Mouse (Mus musculus) CH12.LX (cell line): ENCODE measurements at regions not wholly inside any gene's neighbourhood (a gene's known extent, or its start where the extent isn't known, plus 50 kb on each side); places are given as distances from the start of the nearest gene placed in this dataset.

ENCODE experiments used
- DNase-seq: peaks from one replicate; pipeline ENCODE4 v3.0.0-alpha.2; 2013; ENCODE audit errors: extremely low read depth
- H3K27ac ChIP-seq: 2 replicates; pipeline ENCODE4 v1.5.1; 2012; ENCODE audit warnings: low read depth, mild to moderate bottlenecking, control low read depth, moderate library complexity; ENCODE audit not compliant: insufficient read depth
- H3K27me3 ChIP-seq: replicated peaks from 2 replicates; pipeline ENCODE3; 2012; ENCODE audit warnings: inconsistent platforms
- H3K36me3 ChIP-seq, 2 experiments: replicated peaks in 1 of 2; 2 replicates each; pipeline versions ENCODE3 to v1.6.1; 2012; ENCODE audit warnings: inconsistent platforms in 1 of 2, low read length in 1 of 2, mild to moderate bottlenecking in 1 of 2, mixed read lengths in 1 of 2, moderate library complexity in 1 of 2; ENCODE audit not compliant: control insufficient read depth in 1 of 2, insufficient read depth in 1 of 2
- H3K4me1 ChIP-seq, 2 experiments: 2 replicates each; pipeline ENCODE4 v1.6.1; 2012; ENCODE audit warnings: inconsistent platforms in 1 of 2, moderate library complexity in 1 of 2; ENCODE audit not compliant: insufficient read depth in 2 of 2, control insufficient read depth in 1 of 2
- H3K4me2 ChIP-seq: 2 replicates; pipeline ENCODE4 v1.6.1; 2012; ENCODE audit warnings: low read depth, mild to moderate bottlenecking, control low read depth; ENCODE audit not compliant: poor library complexity, insufficient read depth, severe bottlenecking
- H3K4me3 ChIP-seq, 3 experiments: fragments of 150-350 bp in 1 of 3; sonication (generic) in 1 of 3; replicated peaks in 1 of 3; 2 replicates each; pipeline versions ENCODE3 to v1.5.1; 2011 to 2012; ENCODE audit warnings: low read depth in 2 of 3, low read length in 2 of 3, mild to moderate bottlenecking in 2 of 3, moderate library complexity in 2 of 3, control low read depth in 1 of 3, improper control_type of control experiment in 1 of 3, inconsistent platforms in 1 of 3, mixed read lengths in 1 of 3; ENCODE audit not compliant: poor library complexity in 1 of 3
- H3K79me2 ChIP-seq: replicated peaks from 2 replicates; pipeline ENCODE4 v1.6.1; 2012; ENCODE audit warnings: mild to moderate bottlenecking, moderate library complexity; ENCODE audit not compliant: control insufficient read depth, poor library complexity, insufficient read depth, severe bottlenecking; ENCODE audit errors: extremely low read depth
- H3K9ac ChIP-seq: 2 replicates; pipeline ENCODE4 v1.6.1; 2012; ENCODE audit warnings: low read depth, mild to moderate bottlenecking, control low read depth, moderate library complexity; ENCODE audit not compliant: insufficient read depth
- H3K9me3 ChIP-seq: replicated peaks from 2 replicates; pipeline ENCODE3; 2012; ENCODE audit warnings: low read length, inconsistent platforms, mixed read lengths
- CHD1 ChIP-seq: IDR thresholded peaks from 2 replicates; pipeline ENCODE4 v1.6.1; 2012; ENCODE audit warnings: low read depth, low read length, improper control_type of control experiment, inconsistent platforms
- CHD2 ChIP-seq: IDR thresholded peaks from 2 replicates; pipeline ENCODE4 v1.6.1; 2011; ENCODE audit warnings: low read length, improper control_type of control experiment
- CTCF ChIP-seq, 2 experiments: IDR thresholded peaks in 1 of 2; conservative IDR thresholded peaks in 1 of 2; 2 replicates each; pipeline ENCODE4 v1.5.1; 2011 to 2012; ENCODE audit warnings: low read depth in 2 of 2, low read length in 2 of 2, improper control_type of control experiment in 1 of 2, inconsistent platforms in 1 of 2, mild to moderate bottlenecking in 1 of 2, moderate library complexity in 1 of 2
- ETS1 ChIP-seq: conservative IDR thresholded peaks from 2 replicates; pipeline ENCODE4 v1.6.1; 2012; ENCODE audit warnings: low read depth, mild to moderate bottlenecking, inconsistent platforms, low read length, improper control_type of control experiment, moderate library complexity
- GABPA ChIP-seq: IDR thresholded peaks from 2 replicates; pipeline ENCODE4 v1.6.1; 2012; ENCODE audit warnings: low read depth, low read length, improper control_type of control experiment, inconsistent platforms; ENCODE audit not compliant: insufficient replicate concordance
- HCFC1 ChIP-seq: IDR thresholded peaks from 2 replicates; pipeline ENCODE4 v1.6.1; 2012; ENCODE audit warnings: low read depth, mild to moderate bottlenecking, inconsistent platforms, low read length, improper control_type of control experiment
- JUN ChIP-seq: IDR thresholded peaks from 2 replicates; pipeline ENCODE4 v1.6.1; 2011; ENCODE audit warnings: low read depth, mild to moderate bottlenecking, low read length, improper control_type of control experiment, moderate library complexity; ENCODE audit not compliant: insufficient read depth
- KAT2A ChIP-seq: IDR thresholded peaks from 2 replicates; pipeline ENCODE4 v1.6.1; 2012; ENCODE audit warnings: low read length, improper control_type of control experiment, inconsistent platforms; ENCODE audit not compliant: insufficient replicate concordance
- MAFK ChIP-seq: IDR thresholded peaks from 2 replicates; pipeline ENCODE4 v1.6.1; 2011; ENCODE audit warnings: low read length, improper control_type of control experiment; ENCODE audit not compliant: insufficient replicate concordance
- MXI1 ChIP-seq: IDR thresholded peaks from 2 replicates; pipeline ENCODE4 v1.6.1; 2011; ENCODE audit warnings: mild to moderate bottlenecking, low read depth, low read length, improper control_type of control experiment
- NRF1 ChIP-seq: IDR thresholded peaks from 2 replicates; pipeline ENCODE4 v1.6.1; 2014; ENCODE audit warnings: low read depth, mild to moderate bottlenecking, inconsistent platforms, low read length, improper control_type of control experiment, moderate library complexity
- PAX5 ChIP-seq: IDR thresholded peaks from 2 replicates; pipeline ENCODE4 v1.6.1; 2012; ENCODE audit warnings: low read length, inconsistent platforms, mixed read lengths
- RAD21 ChIP-seq: IDR thresholded peaks from 2 replicates; pipeline ENCODE4 v1.6.1; 2011; ENCODE audit warnings: low read depth, mild to moderate bottlenecking, low read length, improper control_type of control experiment, moderate library complexity
- SMC3 ChIP-seq: IDR thresholded peaks from 2 replicates; pipeline ENCODE4 v1.6.1; 2011; ENCODE audit warnings: low read depth, low read length, improper control_type of control experiment
- TCF12 ChIP-seq: IDR thresholded peaks from 2 replicates; pipeline ENCODE4 v1.6.1; 2014; ENCODE audit warnings: low read depth, mild to moderate bottlenecking, inconsistent platforms, low read length, improper control_type of control experiment
- USF2 ChIP-seq: conservative IDR thresholded peaks from 2 replicates; pipeline ENCODE4 v1.6.1; 2011; ENCODE audit warnings: low read depth, low read length, improper control_type of control experiment
- dilution Hi-C: fragments of 300-500 bp; cut with MboI; formaldehyde crosslinking; loops from 2 replicates; pipeline ENCODE4 v1.14.3; 2020; ENCODE audit warnings: low sequenced_read_pairs; ENCODE audit not compliant: extremely low pct_unique_long_range_greater_than_20kb, extremely low pct_ligation_motif_present
- in situ Hi-C: fragments of 300-500 bp; cut with MboI; formaldehyde crosslinking; loops from 3 replicates; pipeline ENCODE4 v1.14.3; 2019; ENCODE audit warnings: low sequenced_read_pairs, low pct_ligation_motif_present, low pct_unique_long_range_greater_than_20kb, mixed read lengths

GRCm38 (mm10) chr9:94446182-94446763, 91.6 kb downstream of the 1190002N15Rik start:
- dilution Hi-C loops: no loop called here
- no peak overlapping the region for H3K4me2 ChIP-seq
- peaks cover 53% of the 10 kb centered on the region for H3K9me3 ChIP-seq
- no peaks in the 10 kb centered on the region for H3K79me2 ChIP-seq
- H3K4me3 ChIP-seq: no peak overlapping the region
- no peak for DNase-seq
- in situ Hi-C loops: no loop called here
- no peaks in the 10 kb centered on the region for H3K4me1 ChIP-seq
- no peak overlapping the region for H3K9ac ChIP-seq
- TF ChIP-seq RAD21 (no peak), SMC3 (no peak), KAT2A (no peak), JUN (no peak), MXI1 (no peak), CHD1 (no peak), NRF1 (no peak), CHD2 (no peak), HCFC1 (no peak), USF2 (no peak), MAFK (no peak), GABPA (no peak)
- TF ChIP-seq, all 38 proteins: peak for 0
- no peaks in the 10 kb centered on the region for H3K36me3 ChIP-seq
- no peaks in the 10 kb centered on the region for H3K27me3 ChIP-seq
- no peak overlapping the region for H3K27ac ChIP-seq

GRCm38 (mm10) chr9:94444140-94444789, 93.6 kb downstream of the 1190002N15Rik start:
- no peak overlapping the region for H3K27ac ChIP-seq
- no peak for TF ChIP-seq HCFC1
- TF ChIP-seq PAX5: no peak
- TF ChIP-seq MXI1: no peak
- TF ChIP-seq ETS1: no peak
- TF ChIP-seq CTCF (conservative IDR thresholded peaks at IDR 0.05 in 1 of 2, IDR thresholded peaks at IDR 0.05 in 1 of 2; ENCODE audit: low read depth in 2 of 2, low read length in 2 of 2): no peak
- TF ChIP-seq KAT2A: no peak
- TF ChIP-seq TCF12: no peak
- no peak for TF ChIP-seq JUN
- H3K9me3 ChIP-seq: peaks cover 45% of the 10 kb centered on the region
- no peak overlapping the region for H3K4me2 ChIP-seq
- H3K9ac ChIP-seq: no peak overlapping the region
- no peaks in the 10 kb centered on the region for H3K4me1 ChIP-seq
- H3K27me3 ChIP-seq: no peaks in the 10 kb centered on the region
- in situ Hi-C loops: no loop called here
- dilution Hi-C loops: no loop called here
- H3K4me3 ChIP-seq: no peak overlapping the region
- DNase-seq: no peak
- H3K79me2 ChIP-seq: no peaks in the 10 kb centered on the region
- H3K36me3 ChIP-seq: no peaks in the 10 kb centered on the region
